Mouse (Mus musculus): ENCODE measurements at regions not wholly inside any gene's neighbourhood (a gene's known extent, or its start where the extent isn't known, plus 50 kb on each side); places are given as distances from the start of the nearest gene placed in this dataset.
A peak's percentile ranks its signal among the peaks of the same experiment; 100 is the strongest.

- DNase-seq (ENCODE audit: extremely low read depth, insufficient read length, low spot score), result no peak
Observed at GRCm38 (mm10) chr9:46738056-46738455, 260.5 kb upstream of the Gm4791 start.

- no peak for DNase-seq (ENCODE audit: extremely low read depth, insufficient read length, low spot score)
Observed at GRCm38 (mm10) chr9:46737446-46737845, 261.1 kb upstream of the Gm4791 start.

GRCm38 (mm10) chr9:46736232-46736631 lies 262.3 kb upstream of the Gm4791 start:
- DNase-seq (ENCODE audit: extremely low read depth, insufficient read length, low spot score), result no peak

GRCm38 (mm10) chr9:46735664-46736067 lies 262.9 kb upstream of the Gm4791 start:
- peak; percentile 62 for DNase-seq (ENCODE audit: extremely low read depth, insufficient read length, low spot score)

- no peak for DNase-seq (ENCODE audit: extremely low read depth, insufficient read length, low spot score)
Observed at GRCm38 (mm10) chr9:46728465-46728864, 270.1 kb upstream of the Gm4791 start.

GRCm38 (mm10) chr9:46724231-46724630 lies 274.3 kb upstream of the Gm4791 start:
- DNase-seq (ENCODE audit: extremely low read depth, insufficient read length, low spot score), result no peak

GRCm38 (mm10) chr9:46713415-46713814 lies 285.1 kb upstream of the Gm4791 start:
- DNase-seq (ENCODE audit: extremely low read depth, insufficient read length, low spot score), result no peak

- DNase-seq (ENCODE audit: extremely low read depth, insufficient read length, low spot score), result no peak
Observed at GRCm38 (mm10) chr9:46704151-46704905, 294.2 kb upstream of the Gm4791 start.

GRCm38 (mm10) chr9:46703674-46704073 lies 294.9 kb upstream of the Gm4791 start:
- no peak for DNase-seq (ENCODE audit: extremely low read depth, insufficient read length, low spot score)

GRCm38 (mm10) chr9:46702901-46703636 lies 295.5 kb upstream of the Gm4791 start:
- DNase-seq (ENCODE audit: extremely low read depth, insufficient read length, low spot score), result no peak

GRCm38 (mm10) chr9:46702053-46702900 lies 296.3 kb upstream of the Gm4791 start:
- no peak for DNase-seq (ENCODE audit: extremely low read depth, insufficient read length, low spot score)

GRCm38 (mm10) chr9:46696171-46696570 lies 302.4 kb upstream of the Gm4791 start:
- DNase-seq (ENCODE audit: extremely low read depth, insufficient read length, low spot score), result no peak

- DNase-seq (ENCODE audit: extremely low read depth, insufficient read length, low spot score), result no peak
Observed at GRCm38 (mm10) chr9:46689331-46689730, 309.2 kb upstream of the Gm4791 start.

GRCm38 (mm10) chr9:46684113-46684850 lies 314.3 kb upstream of the Gm4791 start:
- no peak for DNase-seq (ENCODE audit: extremely low read depth, insufficient read length, low spot score)

GRCm38 (mm10) chr9:46672050-46672449 lies 326.5 kb upstream of the Gm4791 start:
- no peak for DNase-seq (ENCODE audit: extremely low read depth, insufficient read length, low spot score)

- no peak for DNase-seq (ENCODE audit: extremely low read depth, insufficient read length, low spot score)
Observed at GRCm38 (mm10) chr9:46654422-46654821, 334.6 kb upstream of the 4931429L15Rik start.

GRCm38 (mm10) chr9:46647238-46647922 lies 327.6 kb upstream of the 4931429L15Rik start:
- no peak for DNase-seq (ENCODE audit: extremely low read depth, insufficient read length, low spot score)

GRCm38 (mm10) chr9:46645469-46645884 lies 325.7 kb upstream of the 4931429L15Rik start:
- DNase-seq (ENCODE audit: extremely low read depth, insufficient read length, low spot score), result no peak

- DNase-seq (ENCODE audit: extremely low read depth, insufficient read length, low spot score), result no peak
Observed at GRCm38 (mm10) chr9:46643551-46643950, 323.8 kb upstream of the 4931429L15Rik start.

GRCm38 (mm10) chr9:46642696-46643095 lies 322.9 kb upstream of the 4931429L15Rik start:
- peak; percentile 32 for DNase-seq (ENCODE audit: extremely low read depth, insufficient read length, low spot score)

Measured in 3134 (cell line).